Mouse (Mus musculus) cerebellum, adult 2 months (tissue): ENCODE measurements around the gene Dnajb8.

Experiments
- CTCF ChIP-seq: fragments of 200-500 bp; IDR thresholded peaks from 2 replicates; pipeline ENCODE4 v1.5.1; 2011; ENCODE audit warnings: low read depth, mild to moderate bottlenecking, control low read depth, low read length, moderate library complexity, borderline replicate concordance; ENCODE audit not compliant: insufficient read depth
- POLR2A ChIP-seq: fragments of 200-500 bp; IDR thresholded peaks from 2 replicates; pipeline ENCODE4 v1.6.1; 2011; ENCODE audit warnings: low read length, control low read depth, borderline replicate concordance; ENCODE audit not compliant: insufficient read depth

- TF ChIP-seq CTCF (no peak), POLR2A (no peak)
These were observed 44.0 kb downstream of the Dnajb8 start for GRCm38 (mm10) chr6:88266055-88266454.
